Mouse (Mus musculus): Measurements from ENCODE around the gene Slc25a53. TPM values are rescaled to one million over a fixed set of nuclear protein-coding genes. Genes with fewer than 3 reads are reported as not detected.

Gene Slc25a53
- total and polyA plus RNA-seq, 2 experiments, result 0.81 to 1.6 TPM

GRCm38 (mm10) chrX:136937985-136938384, 100.1 kb downstream of the Slc25a53 start:
- Histone ChIP-seq H3K4me1 (ENCODE audit: control insufficient read depth, insufficient read depth, low read length) (no peaks in the 10 kb centered on the region), H3K27me3 (ENCODE audit: control insufficient read depth, insufficient read depth, low read length) (no peaks in the 10 kb centered on the region), H3K9ac (ENCODE audit: low read depth, low read length) (no peak overlapping the region), H3K79me2 (ENCODE audit: control insufficient read depth, insufficient read depth, low read length) (no peaks in the 10 kb centered on the region), H3K36me3 (ENCODE audit: control insufficient read depth, insufficient read depth, low read length) (no peaks in the 10 kb centered on the region), H3K27ac (replicated peaks; ENCODE audit: insufficient read depth, low read depth, low read length) (no peak overlapping the region), H3K4me3 (ENCODE audit: insufficient read depth, low read depth, low read length) (no peak overlapping the region)
- 15% methylated on average over 3 of the region's 3 CpGs for WGBS
- no peak for TF ChIP-seq POLR2A (IDR thresholded peaks at IDR 0.05; ENCODE audit: extremely low read depth, insufficient read depth, low read length)
- TF ChIP-seq CTCF (IDR thresholded peaks at IDR 0.05; ENCODE audit: low read depth, low read length), result no peak
- DNase-seq (ENCODE audit: extremely low read depth, low read depth, low spot score), result no peak

Other genes starting within 250 kb of the Slc25a53 start
- gene Plp1, start 215.6 kb downstream of the Slc25a53 start, total RNA-seq (2014; rRNA removed), result 0.46 and 1.5 TPM in 2 replicates
- gene Plp1, start 215.6 kb downstream of the Slc25a53 start, polyA plus RNA-seq (2012; rRNA removed), result 0.57 and 1.0 TPM in 2 replicates
- gene Rab9b, start 169.5 kb downstream of the Slc25a53 start, total RNA-seq (2014; rRNA removed), result not detected in 2 replicates
- gene Rab9b, start 169.5 kb downstream of the Slc25a53 start, polyA plus RNA-seq (2012; rRNA removed), result not detected in 2 replicates
- not detected in 2 replicates for gene H2bfm, start 111.0 kb downstream of the Slc25a53 start, total RNA-seq (2014; rRNA removed)
- not detected in 2 replicates for gene H2bfm, start 111.0 kb downstream of the Slc25a53 start, polyA plus RNA-seq (2012; rRNA removed)
- 1.4 TPM in 1 of 2 replicates, not detected in the other for gene Tmsb15b2, start 62.8 kb downstream of the Slc25a53 start, total RNA-seq (2014; rRNA removed)
- 0.51 TPM in 1 of 2 replicates, not detected in the other for gene Tmsb15b2, start 62.8 kb downstream of the Slc25a53 start, polyA plus RNA-seq (2012; rRNA removed)
- gene Tmsb15l, start 61.4 kb downstream of the Slc25a53 start, total RNA-seq (2014; rRNA removed), result 1.3 and 2.2 TPM in 2 replicates
- 0.12 and 0.21 TPM in 2 replicates for gene Tmsb15l, start 61.4 kb downstream of the Slc25a53 start, polyA plus RNA-seq (2012; rRNA removed)
- gene Tmsb15b1, start 61.4 kb downstream of the Slc25a53 start, total RNA-seq (2014; rRNA removed), result 1.5 and 1.9 TPM in 2 replicates
- 0.43 and 0.68 TPM in 2 replicates for gene Tmsb15b1, start 61.4 kb downstream of the Slc25a53 start, polyA plus RNA-seq (2012; rRNA removed)
- gene Zcchc18, start 45.1 kb downstream of the Slc25a53 start, total RNA-seq (2014; rRNA removed), result 0.20 TPM in 1 of 2 replicates, not detected in the other
- gene Zcchc18, start 45.1 kb downstream of the Slc25a53 start, polyA plus RNA-seq (2012; rRNA removed), result 0.04 TPM in 1 of 2 replicates, not detected in the other
- 5.4 and 6.1 TPM in 2 replicates for gene Fam199x, start 11.3 kb upstream of the Slc25a53 start, total RNA-seq (2014; rRNA removed)
- 0.48 and 0.63 TPM in 2 replicates for gene Fam199x, start 11.3 kb upstream of the Slc25a53 start, polyA plus RNA-seq (2012; rRNA removed)
- gene Esx1, start 83.8 kb upstream of the Slc25a53 start, total RNA-seq (2014; rRNA removed), result not detected in 2 replicates
- not detected in 2 replicates for gene Esx1, start 83.8 kb upstream of the Slc25a53 start, polyA plus RNA-seq (2012; rRNA removed)